Mouse (Mus musculus) forelimb bud, embryonic 11.5 days (tissue): ENCODE measurements at regions not wholly inside any gene's neighbourhood (a gene's known extent, or its start where the extent isn't known, plus 50 kb on each side); places are given as distances from the start of the nearest gene placed in this dataset.

Source experiments
- DNase-seq: peaks from one replicate; pipeline ENCODE4 v3.0.0-alpha.2; 2012; ENCODE audit warnings: low read depth, low spot score

- DNase-seq = peak; percentile 1
These were observed 92.4 kb upstream of the Huwe1 start for GRCm38 (mm10) chrX:151708055-151708670.
